Mouse (Mus musculus) adrenal gland, postnatal 4 days (tissue): Measurements from ENCODE around the gene Mbl1. TPM values are rescaled to one million over a fixed set of nuclear protein-coding genes. Genes with fewer than 3 reads are reported as not detected.

Experiments used
- DNase-seq, 2 experiments: peaks; one replicate each; pipeline ENCODE4 v3.0.0; 2021 to 2022; ENCODE audit warnings: low spot score in 2 of 2, mixed read lengths in 2 of 2
- long read RNA-seq, 2 experiments: library from polyadenylated mRNA; stranded (forward); transcript quantifications; one replicate each; pipeline ENCODE4 v2.0.0; 2021
- total RNA-seq, 2 experiments: library from RNA; stranded (reverse); gene quantifications; 2 replicates each; pipeline ENCODE4 v1.2.3; 2021

Gene Mbl1
- 10 to 100 TPM in 1 of 2 experiments, under 1 TPM in 1; 0.36 to 12.9 TPM for total RNA-seq
- long read RNA-seq, experiment 1, transcript Mbl1-202 (5 exons, 1,563 nt): major isoform, 6 of 8 reads
- long read RNA-seq, experiment 1, partial matches to known transcripts: 1 of 8 reads
- long read RNA-seq, experiment 1, other reads (novel, unspliced or antisense): 1 of 8 reads
- long read RNA-seq, experiment 2: 0 reads

- no peak for DNase-seq
These were observed at the start of gene Mbl1 for GRCm38 (mm10) chr14:41151220-41151898. Gene Mbl1, plus strand, starts transcription at chr14:41151458.

- no peak for DNase-seq
These were observed 49.0 kb upstream of the Mbl1 start for GRCm38 (mm10) chr14:41102269-41102668.

GRCm38 (mm10) chr14:41104853-41105444 lies 46.3 kb upstream of the Mbl1 start, which contains the start of gene Mat1a:
Gene Mat1a, plus strand, starts transcription at chr14:41105035.
- DNase-seq: no peak

- DNase-seq: no peak
These were observed 40.1 kb upstream of the Mbl1 start for GRCm38 (mm10) chr14:41111031-41111668.

- no peak for DNase-seq
These were observed 38.3 kb upstream of the Mbl1 start for GRCm38 (mm10) chr14:41112944-41113343.

- DNase-seq: no peak
These were observed 35.0 kb upstream of the Mbl1 start for GRCm38 (mm10) chr14:41116271-41116670.

- no peak for DNase-seq
These were observed 26.6 kb upstream of the Mbl1 start for GRCm38 (mm10) chr14:41124683-41125082.

GRCm38 (mm10) chr14:41127997-41128396 lies 23.3 kb upstream of the Mbl1 start:
- no peak for DNase-seq

GRCm38 (mm10) chr14:41131540-41131939 lies 19.7 kb upstream of the Mbl1 start, which contains the start of gene Sftpa1:
Gene Sftpa1, plus strand, starts transcription at chr14:41131782.
- DNase-seq: no peak

GRCm38 (mm10) chr14:41137006-41137405 lies 14.3 kb upstream of the Mbl1 start:
- no peak for DNase-seq

- no peak for DNase-seq
These were observed 10.6 kb upstream of the Mbl1 start for GRCm38 (mm10) chr14:41140686-41141085.

- no peak for DNase-seq
These were observed 5.2 kb upstream of the Mbl1 start for GRCm38 (mm10) chr14:41146035-41146434.

GRCm38 (mm10) chr14:41146922-41147321 lies 4.3 kb upstream of the Mbl1 start:
- no peak for DNase-seq

GRCm38 (mm10) chr14:41147356-41147755 lies 3.9 kb upstream of the Mbl1 start:
- DNase-seq: no peak

- DNase-seq: no peak
These were observed 8.8 kb downstream of the Mbl1 start for GRCm38 (mm10) chr14:41160076-41160475.

- no peak for DNase-seq
These were observed 9.5 kb downstream of the Mbl1 start for GRCm38 (mm10) chr14:41160743-41161142.

GRCm38 (mm10) chr14:41162663-41163062 lies 11.4 kb downstream of the Mbl1 start:
- DNase-seq: no peak

- DNase-seq: no peak
These were observed 16.0 kb downstream of the Mbl1 start for GRCm38 (mm10) chr14:41167278-41167677.

- DNase-seq: no peak
These were observed 17.3 kb downstream of the Mbl1 start for GRCm38 (mm10) chr14:41168567-41168966.

- no peak for DNase-seq
These were observed 19.3 kb downstream of the Mbl1 start for GRCm38 (mm10) chr14:41170514-41170913.

- no peak for DNase-seq
These were observed 23.5 kb downstream of the Mbl1 start for GRCm38 (mm10) chr14:41174802-41175201.
